Mouse (Mus musculus) gastrocnemius, adult 2 months (tissue): ENCODE data around the gene Apoh. TPM values are rescaled to one million over a fixed set of nuclear protein-coding genes. Genes with fewer than 3 reads are reported as not detected.

Source experiments
- DNase-seq: peaks from one replicate; pipeline ENCODE4 v3.0.0; 2022
- H3K27ac ChIP-seq: fragments of 200-600 bp; 2 replicates; pipeline ENCODE4 v1.8.1; 2022; ENCODE audit warnings: mild to moderate bottlenecking
- H3K4me3 ChIP-seq: fragments of 200-600 bp; 2 replicates; pipeline ENCODE4 v1.8.1; 2022; ENCODE audit warnings: mild to moderate bottlenecking, moderate library complexity
- CTCF ChIP-seq: fragments of 200-600 bp; IDR thresholded peaks from 2 replicates; pipeline ENCODE4 v1.8.1; 2022; ENCODE audit warnings: antibody characterized with exemption, mild to moderate bottlenecking, moderate library complexity
- intact Hi-C: fragments of 180-260 bp; cut with DNase I; formaldehyde crosslinking; loops from one replicate; pipeline ENCODE4 v1.15.1; 2025
- long read RNA-seq, 2 experiments: library from polyadenylated mRNA; stranded (forward); transcript quantifications; one replicate each; pipeline ENCODE4 v2.0.0; 2021
- total RNA-seq, 2 experiments: library from RNA; stranded (reverse); gene quantifications; 2 replicates each; pipeline ENCODE4 v1.2.3; 2021

The Apoh gene
- under 1 TPM; 0.39 to 0.69 TPM for total RNA-seq
- long read RNA-seq, experiment 1: 0 reads
- long read RNA-seq, experiment 2: 0 reads

DNA sequence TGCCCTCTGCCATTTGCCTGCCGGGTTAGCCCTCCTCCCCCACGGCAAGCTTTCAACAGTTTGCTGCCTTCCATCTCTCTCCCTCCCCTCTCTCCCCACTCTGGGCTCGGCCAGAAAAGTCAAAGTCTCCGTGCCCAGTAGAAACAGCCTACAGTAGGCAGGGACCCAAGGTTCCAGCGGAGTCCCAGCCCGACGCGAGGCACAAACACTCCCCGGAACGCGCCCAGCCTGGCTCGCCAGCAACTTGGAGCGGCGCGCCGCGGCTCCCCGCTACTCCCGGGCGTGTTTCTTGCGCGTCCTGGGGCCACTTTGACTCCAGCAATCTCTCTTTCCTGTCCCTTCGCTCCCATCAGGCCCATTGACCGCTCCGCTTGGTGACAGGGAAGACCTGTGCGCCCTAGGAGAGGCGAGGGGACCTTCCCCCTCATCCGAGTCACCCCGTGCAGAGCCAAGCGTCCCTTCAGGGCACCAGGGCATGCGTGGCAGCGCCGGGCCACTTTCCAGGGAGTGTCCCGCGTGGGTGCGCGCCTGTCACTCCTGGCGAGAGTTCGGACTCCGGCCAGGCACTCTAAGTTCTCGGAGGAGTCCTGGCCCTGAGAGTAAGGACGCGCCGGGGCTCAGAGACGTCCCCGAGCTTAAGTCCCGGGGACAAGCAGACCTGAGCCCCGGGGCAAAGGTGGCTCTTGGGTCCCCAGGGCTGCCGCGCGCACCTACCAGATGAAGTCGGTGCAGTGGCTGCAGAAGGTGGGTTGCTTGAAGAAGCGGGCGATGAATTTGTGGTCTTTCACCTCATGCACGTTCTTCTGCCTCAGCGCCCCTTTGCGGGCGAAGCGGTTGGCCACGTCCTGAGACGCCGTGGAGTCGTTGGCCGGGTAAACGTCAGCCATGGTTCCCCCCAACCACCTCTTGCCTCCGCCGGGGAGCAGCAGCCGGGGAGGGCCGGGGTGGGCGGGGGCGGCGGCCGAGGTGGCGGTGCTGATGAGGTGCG, at the start of gene Apoh:
Gene Apoh, plus strand, starts transcription at position 574 of the 988 bp plus-strand sequence.
- TF ChIP-seq CTCF: no peak; the same call in 1 of the 2 replicates
- peak; percentile 90 for DNase-seq
- Histone ChIP-seq H3K27ac (peak within 1 kb of the TSS; percentile 97), H3K4me3 (peak within 1 kb of the TSS; percentile 87)
- intact Hi-C loops: loop anchor here (5.0 to 10.0 kb wide), 2 partner anchors 121 to 208 kb away; no protein-coding TSS in a partner anchor

DNA sequence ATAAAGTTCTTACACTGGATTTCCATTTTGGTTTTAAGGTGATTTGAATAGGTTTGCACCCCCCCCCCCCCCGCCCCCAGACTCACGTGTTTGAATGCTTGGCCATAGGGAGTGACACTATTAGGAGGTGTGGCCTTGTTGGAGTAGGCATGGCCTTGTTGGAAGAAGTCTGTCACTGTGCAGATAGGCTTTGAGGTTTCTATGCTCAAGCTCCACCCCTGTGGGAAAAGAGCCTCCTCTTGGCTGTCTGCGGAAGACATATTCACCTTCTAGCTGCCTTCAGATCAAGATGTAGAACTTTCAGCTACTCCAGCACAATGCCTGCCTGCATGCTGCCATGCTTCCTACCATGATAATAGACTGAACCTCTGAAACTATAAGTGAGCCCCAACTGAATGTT, 49.3 kb upstream of the Apoh start:
- DNase-seq: no peak
- no peak overlapping the region for H3K27ac ChIP-seq
- H3K4me3 ChIP-seq: no peak overlapping the region
- intact Hi-C loops: no loop called here
- TF ChIP-seq CTCF: no peak

DNA sequence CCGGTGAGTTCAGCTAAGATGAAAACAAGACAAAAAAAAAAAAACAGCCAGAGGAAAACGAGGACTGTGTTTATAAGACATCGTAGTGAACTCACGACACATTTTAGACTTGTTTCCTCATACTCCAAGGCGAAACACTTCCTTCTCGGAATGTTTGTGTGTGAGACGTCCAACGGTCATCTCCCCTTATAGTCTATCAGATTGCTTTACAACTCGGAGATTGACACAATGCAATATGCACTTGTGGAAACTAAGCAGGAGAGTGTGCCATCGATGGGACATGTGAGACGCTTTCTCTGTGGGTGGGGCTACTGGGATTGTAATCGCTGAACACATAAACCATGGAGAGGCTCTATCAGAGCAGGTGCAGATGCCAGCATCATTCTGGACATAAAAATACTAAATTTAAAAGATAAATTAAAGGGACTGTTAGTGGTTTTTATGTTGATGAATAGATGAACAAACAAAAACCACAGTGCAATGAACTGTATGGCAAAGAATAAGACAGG, 48.8 kb upstream of the Apoh start:
- DNase-seq: no peak
- intact Hi-C loops: no loop called here
- H3K4me3 ChIP-seq: no peak overlapping the region
- H3K27ac ChIP-seq: no peak overlapping the region
- no peak for TF ChIP-seq CTCF

DNA sequence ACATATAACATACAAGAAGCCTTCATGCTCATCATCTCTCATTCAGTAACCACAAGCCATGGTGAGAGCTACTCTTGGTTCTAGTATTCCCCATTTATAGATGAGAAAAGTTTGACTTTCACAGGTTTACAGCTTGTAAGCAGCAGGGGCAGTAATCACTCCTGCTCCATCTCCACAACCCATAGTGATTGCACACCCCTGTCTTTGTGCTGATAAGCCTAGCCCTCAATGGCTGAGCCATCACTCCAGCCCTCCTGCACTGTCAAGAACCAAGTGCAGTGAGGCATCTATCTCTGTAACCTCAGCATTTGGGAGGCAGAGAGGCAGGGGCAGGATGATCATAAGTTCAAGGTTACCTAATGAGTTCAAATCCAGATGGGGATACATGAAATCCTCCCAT, 47.8 kb upstream of the Apoh start:
- no peak for DNase-seq
- H3K27ac ChIP-seq: no peak overlapping the region
- no peak overlapping the region for H3K4me3 ChIP-seq
- no peak for TF ChIP-seq CTCF
- intact Hi-C loops: no loop called here

DNA sequence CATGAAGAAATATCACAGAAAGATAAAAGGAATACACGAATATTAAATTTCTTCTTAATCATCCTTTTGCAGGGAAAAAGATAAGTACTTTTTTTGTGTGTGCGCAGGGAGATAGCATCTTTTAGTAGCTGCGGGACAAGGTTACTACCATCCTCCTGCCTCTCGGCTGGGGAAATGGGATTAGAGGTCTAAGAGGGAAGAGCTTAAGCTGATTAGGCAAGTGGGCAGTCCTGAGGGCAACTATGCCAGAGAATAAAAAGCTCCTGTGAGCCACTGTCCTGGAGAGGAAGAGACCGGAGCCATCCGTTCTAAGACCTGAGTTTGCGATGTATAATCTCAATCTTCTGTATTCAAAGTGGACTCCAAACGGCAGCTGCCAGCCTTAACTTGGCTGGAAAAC, 45.2 kb upstream of the Apoh start:
- DNase-seq: no peak
- no peak for TF ChIP-seq CTCF
- H3K4me3 ChIP-seq: no peak overlapping the region
- intact Hi-C loops: no loop called here
- no peak overlapping the region for H3K27ac ChIP-seq

DNA sequence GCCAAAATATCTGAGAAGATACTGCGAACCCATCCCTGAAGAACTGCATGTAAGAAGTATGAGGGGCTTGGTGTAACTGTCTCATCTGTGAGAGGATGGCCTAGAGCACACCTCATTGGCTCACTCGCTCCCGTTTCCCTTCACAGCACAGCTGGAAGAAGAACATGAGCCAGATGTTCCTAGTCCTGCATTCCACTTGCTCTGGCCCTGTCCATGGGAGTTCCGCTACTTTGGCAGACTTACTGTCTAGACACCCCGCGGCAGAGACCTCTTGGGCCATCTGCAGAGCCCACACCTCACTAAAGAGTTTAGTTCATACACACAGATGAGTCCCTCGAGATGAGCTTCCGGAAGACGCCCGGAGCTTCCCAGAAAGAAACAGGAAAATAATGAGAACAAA, 43.2 kb upstream of the Apoh start:
- Histone ChIP-seq H3K27ac (peak overlapping the region; percentile 91), H3K4me3 (no peak overlapping the region)
- peak; percentile 60 for DNase-seq
- TF ChIP-seq CTCF: no peak
- intact Hi-C loops: no loop called here

DNA sequence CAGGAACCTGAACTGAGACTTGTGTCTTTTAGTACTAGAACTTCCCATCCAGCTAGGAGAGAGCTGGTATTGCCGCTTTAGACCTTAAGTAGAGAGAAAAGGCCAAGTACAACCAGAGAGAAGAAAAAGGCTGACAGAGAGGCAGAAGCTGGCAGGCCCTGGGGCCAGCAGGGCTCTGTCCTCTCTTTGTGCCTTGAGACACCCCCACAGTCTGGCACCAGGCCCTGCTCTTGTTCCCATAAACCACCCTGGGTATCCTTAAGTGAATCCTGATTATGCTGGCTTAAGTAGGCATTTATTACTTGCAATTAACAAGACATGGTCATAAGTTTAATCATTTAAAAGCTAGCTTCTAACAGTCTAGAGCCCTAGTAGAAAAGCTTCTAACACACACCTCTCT, 42.7 kb upstream of the Apoh start:
- intact Hi-C loops: no loop called here
- Histone ChIP-seq H3K27ac (peak overlapping the region; percentile 91), H3K4me3 (peak overlapping the region; percentile 0; the same call in 1 of the 2 replicates)
- peak; percentile 64 for DNase-seq
- TF ChIP-seq CTCF: no peak

DNA sequence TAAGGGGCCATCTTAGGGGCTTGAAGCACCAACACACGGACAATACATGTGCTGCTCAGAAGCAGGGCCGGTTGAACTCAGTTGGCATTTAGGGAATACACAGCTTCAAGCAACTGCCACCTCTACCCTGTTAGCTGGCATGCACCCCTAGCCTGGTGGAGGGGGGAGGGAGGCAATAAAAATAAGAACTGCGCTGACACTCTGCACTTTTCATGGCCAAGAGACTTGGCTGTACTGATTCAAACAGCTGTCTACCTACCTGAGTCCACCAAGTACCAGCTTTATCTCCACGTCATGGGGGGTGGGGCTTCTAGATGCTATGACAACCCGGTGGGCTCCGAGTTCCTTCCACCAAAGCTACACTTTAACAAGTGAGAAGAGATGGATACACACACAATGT, 42.1 kb upstream of the Apoh start:
- intact Hi-C loops: no loop called here
- peak; percentile 84 for DNase-seq

DNA sequence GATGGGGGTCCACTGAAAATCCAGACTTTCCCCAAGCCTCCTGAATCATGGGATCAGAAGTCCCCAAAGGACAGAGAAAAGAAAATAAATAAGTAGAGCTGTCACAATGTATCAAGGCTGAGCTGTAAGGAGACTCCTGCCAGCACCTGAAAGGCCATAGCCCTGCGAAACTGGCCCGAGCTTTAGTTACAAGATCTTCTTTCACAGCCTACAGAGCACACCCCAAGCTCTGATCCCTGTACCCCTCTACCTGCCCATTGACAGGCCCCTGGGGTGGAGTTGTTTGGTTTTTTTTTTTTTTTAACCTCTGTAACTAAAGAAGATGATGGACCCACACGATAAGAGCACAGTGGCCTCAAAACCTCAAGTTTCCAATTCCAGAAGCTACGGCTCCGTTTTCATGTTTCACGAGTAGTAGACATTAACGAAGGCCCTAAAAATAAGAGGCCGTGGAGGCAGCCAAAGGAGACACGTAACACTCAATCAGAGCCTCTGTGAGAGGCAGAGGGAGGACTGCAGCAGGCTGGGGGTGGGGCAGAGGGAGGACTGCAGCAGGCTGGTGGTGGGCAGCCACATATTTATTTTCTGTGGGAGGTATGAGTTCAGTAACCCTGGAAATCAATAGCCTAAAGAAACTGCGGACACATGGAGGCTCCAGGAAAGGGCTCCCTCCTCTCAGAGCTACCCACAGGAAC, 41.2 kb upstream of the Apoh start:
- peak overlapping the region; percentile 47 for H3K4me3 ChIP-seq
- no peak for TF ChIP-seq CTCF
- intact Hi-C loops: loop anchor here (2.0 kb wide), 1 partner anchor 35 kb away; no protein-coding TSS in a partner anchor
- H3K27ac ChIP-seq: peak overlapping the region; percentile 91
- DNase-seq: peak; percentile 76

More for the DNA sequence above, 42.1 kb upstream of the Apoh start:
- H3K27ac ChIP-seq: peak overlapping the region; percentile 91
- no peak for TF ChIP-seq CTCF
- H3K4me3 ChIP-seq: peak overlapping the region; percentile 47

DNA sequence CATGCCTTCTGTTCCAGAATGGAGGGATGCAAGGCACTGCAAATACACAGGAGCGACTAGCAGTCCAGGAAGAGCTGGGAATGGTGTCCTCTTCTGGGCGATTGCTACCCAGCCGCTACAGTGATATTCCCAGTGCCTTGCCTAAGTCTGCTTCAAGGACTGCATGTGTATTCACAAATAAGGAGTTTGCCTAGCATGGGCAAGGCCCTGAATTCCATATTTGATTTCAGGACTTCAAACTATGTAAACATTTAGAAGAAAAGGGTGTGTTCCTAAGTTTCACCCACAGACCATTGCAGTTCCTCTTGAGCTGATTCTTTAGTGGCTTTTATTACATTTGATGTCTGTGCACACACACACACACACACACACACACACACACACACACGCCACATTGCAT, 39.4 kb upstream of the Apoh start:
- intact Hi-C loops: loop anchor here (2.0 kb wide), 1 partner anchor 33 kb away; no protein-coding TSS in a partner anchor
- peak overlapping the region; percentile 91; the same call in 1 of the 2 replicates for H3K27ac ChIP-seq
- H3K4me3 ChIP-seq: no peak overlapping the region
- no peak for TF ChIP-seq CTCF
- DNase-seq: no peak

DNA sequence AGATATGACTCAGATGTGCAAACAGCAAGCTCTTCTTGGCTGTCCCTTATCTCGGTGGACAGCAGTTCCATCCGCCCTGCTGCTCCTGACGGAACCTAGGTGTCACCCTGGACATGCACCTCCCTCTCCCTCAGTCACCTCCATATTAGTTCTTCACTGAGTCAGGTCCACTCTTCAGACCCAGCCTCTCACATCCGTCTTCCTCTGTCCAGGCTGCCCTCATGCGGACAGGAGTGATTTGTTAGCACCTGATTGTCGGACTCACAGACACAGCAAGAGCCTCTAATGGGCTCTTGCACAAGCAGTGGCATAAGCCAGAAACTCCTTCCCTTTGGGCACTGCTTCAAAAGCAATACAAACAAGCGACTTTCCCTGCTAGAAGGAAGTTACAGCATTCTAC, 35.9 kb upstream of the Apoh start:
- intact Hi-C loops: no loop called here
- no peak for DNase-seq
- no peak overlapping the region for H3K4me3 ChIP-seq
- no peak for TF ChIP-seq CTCF
- no peak overlapping the region for H3K27ac ChIP-seq

DNA sequence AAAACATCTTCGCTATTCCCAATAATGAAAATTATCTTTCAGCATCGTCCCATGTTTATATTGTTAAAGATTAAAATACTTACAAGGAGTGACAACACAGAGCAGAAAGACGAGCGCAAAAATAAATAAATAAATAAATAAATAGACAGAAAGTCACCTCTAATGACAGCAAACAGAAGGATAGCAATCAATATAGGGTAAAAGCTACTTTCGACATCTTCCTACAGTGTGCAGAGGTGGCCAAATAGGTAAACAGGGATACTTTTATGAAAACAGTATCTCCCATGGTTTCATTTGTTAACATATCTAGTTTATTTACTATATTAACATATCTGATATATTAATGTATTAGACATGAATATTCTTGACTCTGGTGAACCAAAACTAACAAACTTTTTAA, 34.9 kb upstream of the Apoh start:
- Histone ChIP-seq H3K27ac (no peak overlapping the region), H3K4me3 (no peak overlapping the region)
- intact Hi-C loops: no loop called here
- no peak for DNase-seq
- no peak for TF ChIP-seq CTCF

DNA sequence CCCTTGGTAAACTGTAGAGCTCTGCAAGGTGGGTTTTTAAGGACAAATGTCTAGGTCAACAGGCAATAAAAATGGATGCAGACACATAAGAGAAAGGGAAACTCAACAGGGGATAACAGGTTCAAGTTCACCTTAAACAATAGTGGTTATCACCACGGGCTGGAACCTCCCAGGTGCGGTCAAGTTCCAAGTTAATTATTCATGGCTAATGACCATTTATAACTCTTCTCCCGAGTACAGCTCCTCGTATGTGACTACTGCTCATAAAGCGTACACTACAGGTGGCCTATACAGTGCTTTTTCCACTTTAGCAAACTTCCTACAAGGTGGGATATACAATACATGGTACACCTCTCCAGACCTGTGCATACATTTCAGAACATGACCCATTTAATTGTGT, 33.4 kb upstream of the Apoh start:
- no peak overlapping the region for H3K4me3 ChIP-seq
- DNase-seq: no peak
- H3K27ac ChIP-seq: no peak overlapping the region
- intact Hi-C loops: no loop called here
- TF ChIP-seq CTCF: no peak
